Mouse (Mus musculus): Measurements from ENCODE around the gene Nrg3.
"Not testable (repeated sequence)": the region's sequence is repeated elsewhere in the genome, so short reads cannot be mapped to it uniquely, and the experiment has no call there.

Gene Nrg3

DNA sequence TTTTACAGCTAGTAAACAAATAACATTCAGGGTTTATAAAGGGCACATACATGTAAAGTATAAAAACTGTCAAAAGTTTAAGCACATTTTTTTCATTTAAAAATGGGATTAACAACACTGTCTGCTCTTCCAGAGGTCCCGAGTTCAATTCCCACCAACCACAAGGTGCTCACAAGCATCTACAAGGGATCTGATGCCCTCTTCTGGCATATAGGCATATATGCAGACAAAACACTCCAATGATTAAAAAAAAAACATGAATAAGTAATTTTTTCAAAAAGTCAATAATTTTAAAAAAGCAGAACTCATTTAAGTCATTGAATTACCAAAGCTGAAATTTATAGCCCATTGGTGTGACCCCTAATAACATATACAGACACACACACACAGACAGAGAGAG is 878.6 kb downstream of the Nrg3 start:
- DNase-seq, result no peak

DNA sequence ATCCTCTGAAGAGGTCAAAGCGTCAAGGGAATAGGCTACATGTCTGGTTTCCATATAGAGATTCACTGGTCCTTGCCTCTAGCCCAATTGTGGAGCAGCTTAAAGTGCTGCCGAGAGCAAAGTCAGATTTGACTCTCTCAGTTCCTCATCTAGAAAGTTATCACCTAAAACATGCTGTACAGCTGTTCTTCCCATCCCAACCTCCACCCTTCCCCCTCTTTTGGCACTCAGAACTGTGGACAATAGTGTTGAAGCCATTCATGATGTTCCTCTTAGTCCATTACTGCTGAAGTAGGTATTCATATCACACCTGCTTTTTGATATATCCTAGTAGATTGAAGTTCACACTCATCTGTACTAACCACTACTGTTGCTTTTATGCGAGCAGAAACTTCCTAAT is 896.1 kb downstream of the Nrg3 start:
- no peak for DNase-seq

DNA sequence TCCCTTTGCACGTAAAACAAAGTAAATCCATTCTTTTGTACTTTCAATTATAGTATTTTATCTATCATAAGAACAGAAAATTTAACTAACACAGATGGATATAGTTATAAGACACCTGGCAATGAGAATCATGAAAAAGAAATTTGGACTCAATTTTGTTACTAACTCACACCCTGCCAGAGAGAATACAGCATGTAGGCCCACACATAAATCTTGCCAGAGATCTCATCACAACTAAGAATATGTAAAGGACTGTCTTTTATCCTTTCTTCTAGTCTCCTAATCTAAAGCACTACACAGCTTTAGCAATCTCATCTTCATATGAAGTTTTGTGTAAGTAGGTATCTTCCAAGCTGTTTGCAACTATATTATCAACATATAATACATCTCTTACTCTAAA is 904.7 kb downstream of the Nrg3 start:
- DNase-seq, result no peak

DNA sequence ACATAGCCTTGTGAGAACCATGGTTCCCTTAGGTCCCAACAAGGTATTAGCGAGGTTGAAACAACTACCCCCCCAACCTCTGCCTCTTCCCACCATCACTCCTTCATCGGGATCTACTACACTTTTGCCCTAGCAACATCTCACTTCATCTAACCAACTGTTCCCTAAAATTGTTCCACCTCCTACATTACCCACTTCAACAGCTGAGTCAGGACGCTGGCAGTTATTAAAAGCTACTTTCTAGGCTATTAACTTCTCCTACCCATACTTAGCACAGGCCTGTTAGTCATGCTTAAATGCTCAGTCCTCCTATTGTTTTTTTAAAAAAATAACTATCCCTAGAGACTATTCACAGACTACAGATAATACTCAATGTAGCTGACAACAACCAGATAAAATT is 906.7 kb downstream of the Nrg3 start:
- no peak for DNase-seq

DNA sequence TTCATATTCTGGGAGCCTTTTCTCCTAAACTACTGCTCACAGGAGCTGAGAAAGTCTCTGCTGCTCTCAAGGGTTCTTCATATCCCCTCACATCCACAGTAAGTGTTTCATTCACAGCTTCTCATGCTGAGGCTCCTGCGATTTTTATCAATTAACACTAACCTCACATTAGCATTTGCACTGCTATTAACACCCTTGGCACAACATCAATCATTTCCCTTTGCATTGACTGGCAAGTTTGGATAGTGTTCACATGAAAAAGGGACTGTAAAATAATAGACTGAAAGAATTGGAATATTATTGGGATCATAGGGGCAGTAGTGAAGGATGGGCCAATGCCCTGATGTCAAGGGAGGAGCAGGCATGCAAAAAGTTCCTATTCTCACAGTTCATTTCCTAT is 918.3 kb downstream of the Nrg3 start:
- DNase-seq, result no peak

DNA sequence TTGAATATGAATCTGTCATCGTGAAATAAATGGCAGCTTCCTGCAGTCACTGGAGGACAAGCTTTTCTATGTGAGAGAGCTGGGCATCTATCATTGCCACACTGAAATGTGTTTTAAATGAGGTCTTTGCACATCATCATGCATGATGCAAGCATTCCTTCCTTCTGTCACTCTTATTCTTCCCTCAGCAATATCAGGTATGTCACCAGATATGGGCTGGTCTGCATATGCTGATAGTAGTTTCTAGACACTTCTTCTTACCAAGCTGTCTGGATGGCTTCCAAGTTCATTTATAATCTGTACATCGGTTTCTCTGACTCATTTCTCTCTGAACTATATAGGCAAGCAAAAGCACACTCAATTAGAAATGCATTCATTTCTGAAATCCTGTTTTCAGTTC is 925.6 kb downstream of the Nrg3 start:
- DNase-seq, result no peak

DNA sequence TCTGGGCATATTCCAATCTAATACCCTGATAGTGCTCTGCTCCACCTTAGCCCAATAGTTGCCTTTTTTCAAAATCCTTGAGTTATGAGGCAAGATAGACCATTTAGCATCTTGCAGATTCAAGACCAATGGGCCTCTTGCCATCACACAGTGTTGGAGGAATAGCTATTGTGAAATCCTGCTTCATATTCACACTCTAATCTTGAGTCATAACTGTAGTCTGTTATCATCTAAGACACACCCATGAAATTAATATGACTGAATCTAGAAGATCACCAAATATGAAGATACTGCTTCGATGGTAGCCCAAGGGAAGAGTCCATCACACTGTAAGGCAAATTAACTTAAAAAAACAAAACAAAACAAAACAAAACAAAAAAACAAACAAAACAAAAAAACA is 937.7 kb downstream of the Nrg3 start:
- no peak for DNase-seq

DNA sequence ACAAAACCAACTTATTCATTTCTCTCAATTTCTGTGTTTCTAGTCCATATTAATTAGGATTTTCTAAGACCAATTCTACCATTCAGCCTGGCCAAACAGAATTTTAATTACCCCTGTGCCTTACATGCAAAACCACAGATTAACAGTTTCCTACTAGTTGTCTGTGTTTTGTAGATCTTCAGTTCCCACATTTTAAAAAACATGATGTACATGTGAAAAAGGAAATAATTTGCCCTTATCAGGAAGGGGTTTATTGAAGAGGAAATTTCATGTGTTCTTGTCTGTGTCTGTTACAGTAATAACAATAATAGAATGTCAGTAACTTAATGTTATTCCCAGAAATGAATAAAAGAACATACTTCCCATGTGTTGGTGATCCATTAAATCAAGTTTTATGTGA is 939.4 kb downstream of the Nrg3 start:
- DNase-seq, result no peak

DNA sequence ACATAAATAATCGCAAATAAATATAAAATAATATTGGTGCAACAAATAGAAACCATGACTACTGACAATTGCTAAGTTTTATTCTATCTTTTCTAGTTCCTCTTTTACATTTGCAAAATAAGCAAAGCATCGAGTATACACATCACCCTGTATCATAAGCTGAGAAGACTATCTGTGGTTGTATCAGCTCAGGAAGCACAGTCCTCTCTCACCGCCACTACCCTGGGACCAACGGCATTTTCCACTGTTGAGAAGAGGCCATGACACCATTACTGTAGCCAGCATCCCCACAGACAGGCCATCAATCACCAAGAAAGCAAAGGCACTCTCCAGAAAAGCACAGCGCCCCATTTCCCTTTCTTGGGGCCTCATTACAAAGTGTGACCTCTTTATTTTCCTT is 956.7 kb downstream of the Nrg3 start:
- no peak for DNase-seq

DNA sequence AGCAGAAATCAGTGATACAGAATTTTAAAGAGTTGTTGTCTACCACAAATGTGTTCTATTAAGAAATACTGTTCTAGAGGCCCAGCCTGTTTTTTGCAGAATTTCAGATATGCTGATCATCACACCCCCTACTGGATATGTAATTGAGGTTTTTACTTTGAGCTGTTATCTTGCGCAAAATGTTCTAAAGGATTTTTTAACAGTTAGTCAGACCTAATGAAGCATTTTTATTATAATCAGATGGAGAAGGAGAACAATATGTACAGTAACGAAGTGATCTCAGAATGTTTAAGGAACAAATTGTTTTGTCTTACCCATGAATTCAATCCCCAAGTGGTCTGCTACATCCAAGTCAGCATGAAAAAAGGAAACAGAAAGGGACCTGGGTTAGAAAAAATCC is 963.9 kb downstream of the Nrg3 start:
- DNase-seq, result no peak

DNA sequence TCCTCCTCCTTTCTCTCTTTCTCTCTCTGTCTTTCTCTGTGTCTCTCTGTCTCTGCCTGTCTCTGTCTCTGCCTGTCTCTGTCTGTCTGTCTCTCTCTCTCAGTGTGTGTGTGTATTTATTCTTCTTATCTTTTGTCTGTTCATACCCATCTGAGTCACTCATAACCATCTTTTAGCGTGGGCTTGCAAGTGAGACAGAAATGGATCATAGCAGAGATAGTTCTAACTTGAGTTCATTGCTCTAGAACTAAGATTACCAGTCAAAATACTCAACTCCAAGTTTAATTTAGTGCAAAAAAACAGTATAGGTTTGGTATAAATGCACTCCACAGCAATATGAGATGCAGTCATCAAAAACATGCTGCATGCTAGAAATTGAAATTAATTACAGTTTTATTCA is 977.9 kb downstream of the Nrg3 start:
- DNase-seq, result no peak

DNA sequence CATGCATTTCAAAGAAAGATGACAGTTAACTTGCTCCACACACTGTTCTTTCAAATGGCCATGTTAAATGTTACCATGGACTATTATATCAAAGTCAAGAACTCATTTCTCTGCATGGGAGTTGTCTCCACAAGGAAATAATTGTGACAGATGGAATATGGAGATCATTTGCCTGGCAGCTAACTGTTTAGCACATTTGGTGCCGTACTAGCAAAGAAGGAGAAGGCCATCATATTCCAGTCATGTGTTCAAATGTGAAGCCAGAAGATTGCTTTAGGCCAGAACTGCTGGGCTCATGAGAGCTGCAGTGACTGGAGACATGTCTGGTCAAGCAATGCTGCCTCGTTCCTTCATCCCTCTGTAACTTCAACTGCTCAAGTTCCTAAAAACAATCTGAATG is 1025.8 kb downstream of the Nrg3 start:
- no peak for DNase-seq

DNA sequence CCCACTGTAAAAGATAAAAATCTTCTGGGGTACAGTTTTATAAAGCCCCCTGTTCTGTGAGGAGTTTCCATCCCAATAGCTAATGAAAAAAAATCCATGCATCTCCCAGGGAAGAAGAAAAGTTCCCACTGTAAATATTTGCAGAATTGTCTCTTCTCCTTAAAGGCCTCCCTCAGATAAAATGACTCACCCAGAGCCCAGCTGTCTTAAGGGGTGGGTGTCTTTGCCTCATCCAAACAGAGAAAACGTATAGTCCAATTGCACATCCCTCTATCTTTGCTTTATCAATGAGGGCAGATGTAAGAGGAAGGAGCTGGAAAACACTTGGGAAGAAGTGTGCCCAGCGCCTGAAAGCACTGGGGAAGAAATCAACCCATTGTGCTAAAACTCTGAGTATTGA is 1028.1 kb downstream of the Nrg3 start:
- DNase-seq, result no peak

DNA sequence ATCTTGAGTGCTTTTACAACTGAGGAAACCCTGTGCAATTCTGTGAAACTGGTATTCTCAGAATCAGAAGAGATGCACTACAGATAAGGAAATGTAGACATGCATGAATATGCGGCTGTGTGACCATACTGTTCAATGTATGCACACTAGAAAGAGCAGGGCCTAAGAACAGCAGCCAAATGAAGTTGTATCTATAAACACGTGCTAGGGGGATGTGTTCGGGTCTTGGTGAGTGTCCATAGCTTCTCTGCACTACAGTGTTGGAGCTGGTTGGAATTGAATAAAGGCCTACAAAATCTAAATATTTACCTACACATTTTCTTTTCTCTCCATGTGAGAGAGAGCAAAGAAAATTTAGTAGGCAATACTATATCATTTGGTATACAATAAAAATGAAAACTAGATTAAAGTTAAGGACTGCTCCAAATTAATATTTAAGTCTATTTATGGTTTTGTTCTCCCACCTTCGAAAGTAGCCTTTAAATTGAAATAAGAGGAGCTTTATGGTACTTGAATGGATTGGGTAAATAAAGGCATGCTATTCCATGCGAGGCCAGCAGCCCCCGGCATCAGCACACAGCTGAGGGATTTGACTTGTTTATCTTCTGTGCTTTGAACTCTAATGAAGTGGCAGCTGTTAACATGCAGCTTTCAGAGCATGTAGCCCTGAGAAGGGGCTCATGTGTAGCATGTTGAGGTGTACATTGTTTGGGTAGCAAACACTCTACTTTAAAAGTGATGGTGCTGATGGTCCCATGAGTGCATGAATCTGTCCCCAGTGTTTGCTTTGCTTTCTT is 1038.9 kb downstream of the Nrg3 start:
- no peak for DNase-seq

DNA sequence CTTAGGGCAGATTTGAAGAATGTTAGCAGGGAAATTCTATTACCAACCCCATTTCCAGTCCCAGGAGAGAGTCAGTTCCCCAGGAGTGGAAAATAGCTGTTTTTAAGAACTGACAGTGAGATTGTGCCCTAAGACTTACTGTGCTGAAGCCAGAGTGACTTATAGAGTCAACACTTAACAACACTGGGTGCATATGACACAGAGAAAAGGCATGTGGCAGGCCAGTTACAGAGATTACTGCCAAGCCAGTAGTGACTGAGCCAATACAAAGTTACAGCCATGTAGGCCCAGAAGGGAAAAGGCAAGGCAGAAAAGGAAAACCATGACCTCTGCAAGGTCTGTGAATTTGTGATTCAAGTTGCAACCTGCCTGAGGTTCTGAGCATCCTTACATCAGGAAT is 1098.2 kb downstream of the Nrg3 start:
- DNase-seq, result no peak

DNA sequence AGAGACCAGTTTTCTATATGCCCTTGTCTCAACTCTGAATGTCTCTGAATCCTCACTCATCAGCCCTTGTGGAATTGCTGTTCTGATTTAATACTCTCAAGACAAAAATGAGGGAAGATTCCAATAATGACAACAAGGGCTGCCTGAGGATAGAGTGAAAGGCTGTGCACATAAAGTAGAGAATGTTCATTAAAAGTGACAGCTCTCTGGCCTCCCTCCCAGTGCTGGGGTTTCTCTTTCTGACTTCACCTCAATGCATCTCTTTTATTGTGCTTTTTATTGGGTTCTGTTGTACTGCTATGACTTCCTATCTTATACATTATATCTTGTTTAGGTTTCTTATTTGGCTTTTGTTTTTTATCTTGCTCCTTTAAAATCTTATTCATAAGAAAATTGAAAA is 1131.9 kb downstream of the Nrg3 start:
- DNase-seq, result no peak

DNA sequence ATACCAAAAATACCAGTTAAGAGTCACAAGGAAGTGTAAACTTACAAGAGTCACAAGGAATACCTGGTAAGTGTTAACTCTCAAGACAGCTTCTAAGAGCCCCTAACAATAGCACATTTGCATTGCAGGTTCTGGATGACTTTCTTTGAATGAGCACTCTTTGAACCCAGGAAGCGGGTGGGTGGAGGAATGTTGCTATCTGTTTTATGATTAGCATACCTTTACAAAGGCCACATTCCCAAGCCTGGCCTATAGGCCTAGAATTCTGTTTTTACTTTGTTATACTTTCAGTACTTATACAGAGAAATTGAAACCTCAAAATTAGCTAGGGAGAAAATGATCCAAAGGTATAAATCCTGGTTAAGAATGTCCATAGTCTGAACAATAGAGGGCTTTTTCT is 1150.0 kb downstream of the Nrg3 start:
- not testable (repeated sequence) for DNase-seq

DNA sequence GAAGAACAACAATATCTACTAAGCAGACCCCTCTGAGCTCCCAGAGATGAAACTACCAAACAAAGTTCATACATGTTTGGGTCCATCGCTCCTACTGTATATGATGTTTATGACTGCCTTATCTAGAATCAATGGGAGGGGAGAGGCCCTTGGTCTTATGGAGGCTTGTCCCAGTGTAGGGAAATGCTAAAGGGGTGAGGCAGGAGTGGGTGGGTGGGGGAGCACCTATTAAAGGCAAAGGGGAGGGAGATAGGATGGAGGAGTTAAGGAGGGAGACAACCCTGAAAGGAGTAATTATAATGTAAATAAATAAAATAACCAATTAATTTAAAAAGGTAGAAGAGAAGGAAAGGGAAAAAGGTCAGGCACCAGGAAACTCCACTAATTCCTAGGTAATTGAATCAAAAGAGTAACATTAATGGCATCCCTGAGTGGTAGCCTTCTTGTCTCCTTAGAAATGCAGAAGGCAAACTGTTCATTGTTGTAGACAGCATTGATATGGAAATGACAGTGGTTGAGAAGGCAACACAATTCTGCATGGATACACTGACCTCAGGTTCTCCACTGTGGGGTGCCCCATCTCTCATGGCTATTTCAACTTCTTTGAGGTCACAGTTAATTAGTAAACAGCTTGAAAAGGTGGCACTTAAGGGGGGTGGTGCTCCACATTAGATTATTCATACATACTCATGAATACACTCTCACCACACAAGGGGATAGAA is 1152.1 kb downstream of the Nrg3 start:
- no peak for DNase-seq
